ENCODE assay signal across 18 mouse cellular contexts in genomic region chr9:25028305-25028704, GRCm38 (mm10).
DNase-seq lines count a peak whose midpoint lies in the region; ATAC-seq lines count a peak whose summit lies in the region.
"Had no signal": no experiment of that assay in that cellular context is flagged by ENCODE, and none has a peak within 500 bp of the region (broad histone marks: within the 10 kb centered on the region; RNA-seq: fewer than 3 reads in every experiment).

No protein-coding gene starts in this region.

- peak; percentile 50 for DNase-seq in heart, embryonic 10.5 days (ENCODE audit: low spot score)
- DNase-seq in heart, adult 8-10 months (ENCODE audit: low spot score), result no peak
- peak; percentile 27 to 58 for DNase-seq in frontal cortex, adult 2 months (ENCODE audit: extremely low spot score in 1 of 2, low spot score in 1 of 2)
- DNase-seq in layer of hippocampus, adult 9-11 months, result peak; percentile 64
- DNase-seq in right cerebral cortex, postnatal 25 days, result peak; percentile 15
- no peak for DNase-seq in cerebellum, adult 11 months
- DNase-seq: kidney, adult 11 months had no signal

- peaks cover 24% of the 10 kb centered on the region for H3K4me1 ChIP-seq in heart, embryonic 10.5 days
- H3K4me1 ChIP-seq in intestine, embryonic 15.5 days (replicated peaks), result no peaks in the 10 kb centered on the region
- H3K4me1 ChIP-seq: embryonic facial prominence, embryonic 15.5 days; limb, embryonic 15.5 days; midbrain, embryonic 12.5 days; neural tube, embryonic 13.5 days had no signal

- no peaks in the 10 kb centered on the region for H3K36me3 ChIP-seq in heart, embryonic 10.5 days
- H3K36me3 ChIP-seq in intestine, embryonic 15.5 days, result no peaks in the 10 kb centered on the region
- H3K36me3 ChIP-seq: embryonic facial prominence, embryonic 15.5 days; G1E; heart, embryonic 15.5 days; limb, embryonic 15.5 days; midbrain, embryonic 12.5 days; neural tube, embryonic 13.5 days had no signal

- H3K27me3 ChIP-seq in heart, embryonic 10.5 days (ENCODE audit: insufficient read depth, poor library complexity, severe bottlenecking), result no peaks in the 10 kb centered on the region
- H3K27me3 ChIP-seq in intestine, embryonic 15.5 days (replicated peaks), result no peaks in the 10 kb centered on the region
- H3K27me3 ChIP-seq: heart, embryonic 15.5 days had no signal

- no peak overlapping the region for H3K4me3 ChIP-seq in heart, embryonic 10.5 days
- H3K4me3 ChIP-seq in intestine, embryonic 15.5 days (replicated peaks), result no peak overlapping the region
- H3K4me3 ChIP-seq: embryonic facial prominence, embryonic 15.5 days; heart, embryonic 15.5 days; limb, embryonic 15.5 days; midbrain, embryonic 12.5 days; neural tube, embryonic 13.5 days had no signal

- H3K4me2 ChIP-seq in intestine, embryonic 15.5 days (replicated peaks), result no peak overlapping the region
- H3K4me2 ChIP-seq: embryonic facial prominence, embryonic 15.5 days; heart, embryonic 15.5 days; limb, embryonic 15.5 days; midbrain, embryonic 12.5 days; neural tube, embryonic 13.5 days had no signal

- no peak overlapping the region for H3K27ac ChIP-seq in heart, embryonic 10.5 days
- no peak overlapping the region for H3K27ac ChIP-seq in intestine, embryonic 15.5 days
- H3K27ac ChIP-seq: embryonic facial prominence, embryonic 15.5 days; heart, embryonic 15.5 days; hindbrain, postnatal 0 days; limb, embryonic 15.5 days; midbrain, embryonic 12.5 days; neural tube, embryonic 13.5 days; stomach, postnatal 0 days had no signal

- no peaks in the 10 kb centered on the region for H3K9me3 ChIP-seq in heart, embryonic 10.5 days
- H3K9me3 ChIP-seq in intestine, embryonic 15.5 days, result no peaks in the 10 kb centered on the region
- H3K9me3 ChIP-seq: embryonic facial prominence, embryonic 15.5 days; G1E; heart, embryonic 15.5 days; limb, embryonic 15.5 days; midbrain, embryonic 12.5 days; neural tube, embryonic 13.5 days had no signal

- 62% methylated on average over 6 of the region's 6 CpGs for WGBS in heart, embryonic 10.5 days
- 71% methylated on average over 6 of the region's 6 CpGs for WGBS in intestine, embryonic 15.5 days

- no peak overlapping the region for H3K9ac ChIP-seq in intestine, embryonic 15.5 days
- H3K9ac ChIP-seq: embryonic facial prominence, embryonic 15.5 days; heart, embryonic 15.5 days; limb, embryonic 15.5 days; midbrain, embryonic 12.5 days; neural tube, embryonic 13.5 days had no signal

- no peak for ATAC-seq in intestine, embryonic 15.5 days
- ATAC-seq: forebrain, embryonic 16.5 days; lung, postnatal 0 days had no signal

Comparison
In these comparisons a context has a peak if more than half of its experiments do, and no peak if none do; other contexts are left out.
1. DNase-seq: peak in heart, embryonic 10.5 days (single experiment), frontal cortex, adult 2 months (2 of 2), layer of hippocampus, adult 9-11 months (single experiment) and right cerebral cortex, postnatal 25 days (single experiment); none in heart, adult 8-10 months (single experiment) and cerebellum, adult 11 months (single experiment).